Mouse (Mus musculus) heart, embryonic 12.5 days (tissue): Measurements from ENCODE around the gene Polr2l. TPM values are rescaled to one million over a fixed set of nuclear protein-coding genes. Genes with fewer than 3 reads are reported as not detected.

Source experiments
- ATAC-seq: fragments of 200-750 bp; cut with Nextera tagmentation; 2 replicates; pipeline ENCODE4 v1.8.0; 2017; ENCODE audit warnings: moderate TSS enrichment, moderate library complexity; ENCODE audit not compliant: insufficient number of reproducible peaks, low FRiP score
- H3K27ac ChIP-seq: fragments of 300-500 bp; sonication (generic); 2 replicates; pipeline ENCODE4 v1.5.1; 2016; ENCODE audit warnings: mild to moderate bottlenecking, moderate library complexity; ENCODE audit not compliant: poor library complexity, severe bottlenecking
- H3K27me3 ChIP-seq: fragments of 300-500 bp; sonication (generic); replicated peaks from 2 replicates; pipeline ENCODE4 v1.6.1; 2016; ENCODE audit warnings: mild to moderate bottlenecking, moderate library complexity
- H3K36me3 ChIP-seq: fragments of 300-500 bp; sonication (generic); 2 replicates; pipeline ENCODE4 v1.6.1; 2016; ENCODE audit warnings: mild to moderate bottlenecking, moderate library complexity
- H3K4me1 ChIP-seq: fragments of 300-500 bp; sonication (generic); replicated peaks from 2 replicates; pipeline ENCODE4 v1.6.1; 2016; ENCODE audit warnings: mild to moderate bottlenecking
- H3K4me2 ChIP-seq: fragments of 300-500 bp; sonication (generic); 2 replicates; pipeline ENCODE4 v1.6.1; 2016; ENCODE audit warnings: mild to moderate bottlenecking, moderate library complexity
- H3K4me3 ChIP-seq: fragments of 300-500 bp; sonication (generic); 2 replicates; pipeline ENCODE4 v1.5.1; 2016; ENCODE audit warnings: mild to moderate bottlenecking
- H3K9ac ChIP-seq: fragments of 300-500 bp; sonication (generic); 2 replicates; pipeline ENCODE4 v1.6.1; 2016; ENCODE audit warnings: mild to moderate bottlenecking, moderate library complexity
- H3K9me3 ChIP-seq: fragments of 300-500 bp; sonication (generic); replicated peaks from 2 replicates; pipeline ENCODE4 v1.6.1; 2016; ENCODE audit warnings: mild to moderate bottlenecking, moderate library complexity
- WGBS: fragments of 180-500 bp; shearing (Covaris S2); methylation state at CpG from one replicate; pipeline ENCODE4 v1.1.7; 2016; 5-methylcytosine and 5-hydroxymethylcytosine counted together
- polyA plus RNA-seq: library from polyadenylated mRNA; unstranded; fragments of >200 nt; fragmentation: Nextera tagmentation; extraction: Ambion mirVana; gene quantifications from 2 replicates; pipeline ENCODE4 v1.2.1, GENCODE M21; 2016

The Polr2l gene
- polyA plus RNA-seq, 1 experiment from 2014 or later: 64.7 TPM

DNA sequence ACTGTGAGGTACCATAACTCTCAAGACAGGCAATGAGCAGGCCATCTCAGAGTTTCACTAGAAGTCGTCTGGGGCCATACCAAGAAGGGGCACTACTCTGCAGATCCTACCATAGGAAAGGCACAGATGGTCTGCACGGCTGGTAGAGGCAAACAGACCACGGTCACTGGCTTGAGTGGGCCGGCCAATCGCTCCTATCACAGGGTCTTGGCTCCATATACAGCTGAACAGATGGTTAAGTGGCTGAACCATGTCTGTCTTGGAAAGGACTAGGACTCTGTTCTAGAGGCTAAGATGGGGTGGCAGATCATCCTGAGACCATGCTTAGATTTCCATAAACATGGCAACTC, 27.6 kb upstream of the Polr2l start:
- Histone ChIP-seq H3K9ac (no peak overlapping the region), H3K27ac (no peak overlapping the region), H3K4me1 (peaks cover 25% of the 10 kb centered on the region), H3K9me3 (no peaks in the 10 kb centered on the region), H3K4me2 (no peak overlapping the region), H3K36me3 (peaks cover 24% of the 10 kb centered on the region; the same call in 1 of the 2 replicates), H3K4me3 (no peak overlapping the region), H3K27me3 (no peaks in the 10 kb centered on the region)
- ATAC-seq: no peak
- 91% methylated on average over 5 of the region's 5 CpGs for WGBS

DNA sequence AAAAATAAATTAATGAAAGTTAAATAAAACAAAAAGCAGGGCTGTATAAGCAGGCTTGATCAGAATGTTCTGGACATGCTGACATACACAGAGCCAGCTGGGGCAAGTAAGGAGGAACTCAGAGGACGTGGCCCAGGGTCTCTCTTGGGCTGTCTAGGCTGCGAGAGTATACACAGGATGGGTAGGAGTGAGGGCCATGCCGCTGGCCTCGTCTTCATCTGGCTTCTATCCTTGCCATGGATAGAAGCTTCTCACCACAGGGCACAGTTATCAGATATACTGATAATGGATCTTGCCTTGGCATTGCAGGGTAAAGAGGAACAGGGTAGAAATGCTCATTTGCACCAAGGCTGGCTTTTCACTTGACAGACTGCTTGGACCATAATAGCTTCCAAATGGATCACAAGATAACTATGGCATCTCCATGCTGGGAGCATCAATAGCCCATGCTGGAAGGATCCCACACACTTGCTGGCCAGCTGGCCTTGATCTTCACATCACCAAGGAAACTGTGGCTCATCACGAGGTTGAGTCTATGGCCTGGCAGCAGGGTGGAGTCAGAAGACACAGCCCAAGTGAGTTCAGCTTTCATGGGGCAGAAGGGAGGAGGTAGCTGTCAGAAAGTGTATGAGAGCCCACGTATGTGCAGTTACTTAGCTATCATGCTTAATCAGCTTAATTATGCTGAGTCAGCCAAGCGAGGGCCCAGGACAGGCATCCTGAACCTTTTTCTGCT, 27.1 kb upstream of the Polr2l start:
- Histone ChIP-seq H3K36me3 (peaks cover 24% of the 10 kb centered on the region; the same call in 1 of the 2 replicates), H3K4me1 (peaks cover 30% of the 10 kb centered on the region), H3K27me3 (no peaks in the 10 kb centered on the region), H3K4me3 (no peak overlapping the region), H3K27ac (no peak overlapping the region), H3K4me2 (no peak overlapping the region), H3K9me3 (no peaks in the 10 kb centered on the region), H3K9ac (no peak overlapping the region)
- no peak for ATAC-seq
- 86% methylated on average over 7 of the region's 7 CpGs for WGBS

GRCm38 (mm10) chr7:141497600-141497999, 22.7 kb upstream of the Polr2l start:
- Histone ChIP-seq H3K9ac (no peak overlapping the region), H3K4me3 (no peak overlapping the region), H3K4me2 (no peak overlapping the region), H3K36me3 (peaks cover 41% of the 10 kb centered on the region), H3K27ac (no peak overlapping the region), H3K9me3 (no peaks in the 10 kb centered on the region), H3K27me3 (no peaks in the 10 kb centered on the region), H3K4me1 (peaks cover 21% of the 10 kb centered on the region)
- no peak for ATAC-seq
- WGBS: 83% methylated on average over 3 of the region's 3 CpGs

GRCm38 (mm10) chr7:141495940-141496339, 21.0 kb upstream of the Polr2l start:
- 82% methylated on average over 4 of the region's 4 CpGs for WGBS
- no peaks in the 10 kb centered on the region for H3K27me3 ChIP-seq
- no peak overlapping the region for H3K27ac ChIP-seq
- no peak overlapping the region for H3K9ac ChIP-seq
- peaks cover 50% of the 10 kb centered on the region for H3K36me3 ChIP-seq
- no peaks in the 10 kb centered on the region for H3K9me3 ChIP-seq
- H3K4me3 ChIP-seq: no peak overlapping the region
- peaks cover 21% of the 10 kb centered on the region for H3K4me1 ChIP-seq
- no peak for ATAC-seq
- no peak overlapping the region for H3K4me2 ChIP-seq

GRCm38 (mm10) chr7:141495379-141495778, 20.4 kb upstream of the Polr2l start:
- no peaks in the 10 kb centered on the region for H3K27me3 ChIP-seq
- H3K36me3 ChIP-seq: peaks cover 56% of the 10 kb centered on the region
- H3K4me2 ChIP-seq: no peak overlapping the region
- H3K9ac ChIP-seq: no peak overlapping the region
- 88% methylated on average over 2 of the region's 2 CpGs for WGBS
- no peak for ATAC-seq
- H3K9me3 ChIP-seq: no peaks in the 10 kb centered on the region
- peaks cover 21% of the 10 kb centered on the region for H3K4me1 ChIP-seq
- no peak overlapping the region for H3K4me3 ChIP-seq
- H3K27ac ChIP-seq: no peak overlapping the region

DNA sequence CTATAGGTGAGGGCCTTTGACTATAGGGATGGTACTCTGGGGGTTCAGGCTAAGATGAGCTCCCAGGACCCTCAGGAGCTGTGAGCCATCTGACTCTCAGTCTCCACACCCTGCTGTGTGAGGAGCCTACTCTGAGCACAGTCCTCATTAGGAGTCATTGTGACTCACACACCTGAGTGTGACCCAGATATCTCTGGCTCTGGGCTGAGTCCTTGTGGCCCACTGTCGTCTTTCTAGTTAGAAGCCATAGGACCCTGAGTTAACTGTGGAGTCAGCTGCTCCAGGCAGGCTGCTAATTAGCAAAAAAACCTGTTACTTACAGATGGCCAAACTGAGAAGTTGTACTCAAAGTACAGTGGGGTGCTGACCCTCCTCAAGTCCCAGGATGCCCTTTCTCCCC, 18.8 kb upstream of the Polr2l start:
- no peak overlapping the region for H3K4me3 ChIP-seq
- H3K9me3 ChIP-seq: no peaks in the 10 kb centered on the region
- ATAC-seq: no peak
- H3K36me3 ChIP-seq: peaks cover 51% of the 10 kb centered on the region
- WGBS: 76% methylated on average over 1 of the region's 1 CpGs
- H3K4me2 ChIP-seq: no peak overlapping the region
- H3K9ac ChIP-seq: no peak overlapping the region
- no peak overlapping the region for H3K27ac ChIP-seq
- H3K4me1 ChIP-seq: peaks cover 14% of the 10 kb centered on the region
- no peaks in the 10 kb centered on the region for H3K27me3 ChIP-seq

GRCm38 (mm10) chr7:141492738-141493137, 17.8 kb upstream of the Polr2l start:
- H3K4me1 ChIP-seq: peaks cover 11% of the 10 kb centered on the region
- 87% methylated on average over 5 of the region's 5 CpGs for WGBS
- no peaks in the 10 kb centered on the region for H3K27me3 ChIP-seq
- peaks cover 53% of the 10 kb centered on the region for H3K36me3 ChIP-seq
- no peak overlapping the region for H3K27ac ChIP-seq
- H3K4me2 ChIP-seq: no peak overlapping the region
- H3K9me3 ChIP-seq: no peaks in the 10 kb centered on the region
- ATAC-seq: no peak
- H3K4me3 ChIP-seq: no peak overlapping the region
- H3K9ac ChIP-seq: no peak overlapping the region

DNA sequence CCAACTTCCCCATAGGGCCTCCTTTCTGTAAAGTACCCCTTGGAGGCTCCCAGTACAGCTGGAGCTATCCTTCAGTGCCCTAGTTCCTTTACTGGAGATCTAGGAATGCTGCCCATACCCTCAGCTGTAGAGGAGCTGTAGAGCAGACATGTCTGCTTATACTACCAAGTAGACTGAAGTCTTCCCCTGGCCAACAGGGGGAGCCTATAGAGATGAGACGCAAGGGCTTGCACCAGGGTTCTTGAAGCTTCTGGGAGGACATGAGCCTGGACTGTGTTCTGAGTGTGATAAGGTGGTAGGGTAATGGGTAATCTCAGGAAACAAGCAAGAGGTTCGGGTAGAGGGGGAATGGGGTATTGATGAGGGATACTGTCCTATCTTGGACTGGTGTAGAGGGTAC, 16.2 kb upstream of the Polr2l start:
- H3K4me2 ChIP-seq: no peak overlapping the region
- no peak overlapping the region for H3K4me3 ChIP-seq
- no peak overlapping the region for H3K27ac ChIP-seq
- 67% methylated on average over 2 of the region's 2 CpGs for WGBS
- ATAC-seq: no peak
- H3K27me3 ChIP-seq: no peaks in the 10 kb centered on the region
- H3K9ac ChIP-seq: no peak overlapping the region
- H3K4me1 ChIP-seq: 0 out of 2 replicates have a peak, but pooled peaks cover 2% of the 10 kb centered on the region
- H3K9me3 ChIP-seq: no peaks in the 10 kb centered on the region
- peaks cover 53% of the 10 kb centered on the region for H3K36me3 ChIP-seq

DNA sequence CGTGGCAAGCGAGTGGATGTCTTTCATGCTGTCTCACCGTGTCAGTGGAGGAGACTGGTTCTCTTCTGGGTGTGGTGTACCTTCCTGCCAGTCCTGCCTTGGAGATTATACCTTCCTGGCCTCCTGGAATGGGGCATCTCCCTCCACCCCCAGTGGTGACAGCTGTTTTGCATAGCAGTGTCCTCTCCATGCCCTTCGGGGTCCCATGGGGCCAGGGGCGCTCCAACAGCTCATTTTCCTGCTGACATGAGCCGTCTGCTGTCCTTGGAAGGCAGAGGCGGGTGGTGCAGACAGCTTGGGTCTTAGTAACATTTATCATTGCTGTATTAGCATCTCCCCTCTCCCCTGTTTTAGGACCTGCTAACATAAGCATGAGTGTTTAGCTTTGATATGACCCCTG, 12.2 kb upstream of the Polr2l start:
- H3K4me2 ChIP-seq: no peak overlapping the region
- ATAC-seq: no peak
- H3K9me3 ChIP-seq: no peaks in the 10 kb centered on the region
- H3K9ac ChIP-seq: no peak overlapping the region
- peaks cover 13% of the 10 kb centered on the region for H3K27me3 ChIP-seq
- no peak overlapping the region for H3K27ac ChIP-seq
- no peak overlapping the region for H3K4me3 ChIP-seq
- peaks cover 20% of the 10 kb centered on the region for H3K36me3 ChIP-seq
- WGBS: 69% methylated on average over 7 of the region's 7 CpGs
- H3K4me1 ChIP-seq: peaks cover 19% of the 10 kb centered on the region

- 84% methylated on average over 1 of the region's 1 CpGs for WGBS
- no peak overlapping the region for H3K4me3 ChIP-seq
- no peak overlapping the region for H3K9ac ChIP-seq
- H3K4me1 ChIP-seq: peaks cover 25% of the 10 kb centered on the region
- H3K9me3 ChIP-seq: no peaks in the 10 kb centered on the region
- no peak overlapping the region for H3K4me2 ChIP-seq
- H3K27ac ChIP-seq: no peak overlapping the region
- H3K36me3 ChIP-seq: peaks cover 11% of the 10 kb centered on the region
- peaks cover 13% of the 10 kb centered on the region for H3K27me3 ChIP-seq
- no peak for ATAC-seq
These were observed 11.3 kb upstream of the Polr2l start for GRCm38 (mm10) chr7:141486239-141486638.

GRCm38 (mm10) chr7:141485606-141486005, 10.7 kb upstream of the Polr2l start:
- WGBS: 86% methylated on average over 2 of the region's 2 CpGs
- no peak for ATAC-seq

GRCm38 (mm10) chr7:141485186-141485585, 10.3 kb upstream of the Polr2l start:
- WGBS: 79% methylated on average over 2 of the region's 2 CpGs
- Histone ChIP-seq H3K4me2 (no peak overlapping the region), H3K36me3 (0 out of 2 replicates have a peak, but pooled peaks cover 2% of the 10 kb centered on the region), H3K9me3 (no peaks in the 10 kb centered on the region), H3K27ac (no peak overlapping the region), H3K27me3 (peaks cover 13% of the 10 kb centered on the region), H3K4me3 (no peak overlapping the region), H3K4me1 (peaks cover 35% of the 10 kb centered on the region), H3K9ac (no peak overlapping the region)
- ATAC-seq: no peak

More at GRCm38 (mm10) chr7:141485606-141486005, 10.7 kb upstream of the Polr2l start:
- no peak overlapping the region for H3K4me3 ChIP-seq
- peaks cover 13% of the 10 kb centered on the region for H3K27me3 ChIP-seq
- no peak overlapping the region for H3K4me2 ChIP-seq
- peaks cover 5% of the 10 kb centered on the region for H3K36me3 ChIP-seq
- no peaks in the 10 kb centered on the region for H3K9me3 ChIP-seq
- no peak overlapping the region for H3K27ac ChIP-seq
- peaks cover 31% of the 10 kb centered on the region for H3K4me1 ChIP-seq
- H3K9ac ChIP-seq: no peak overlapping the region
